Mouse (Mus musculus): ENCODE data around the gene Vmp1.

GRCm38 (mm10) chr11:86668169-86668568 lies 15.5 kb downstream of the Vmp1 start:
- TF ChIP-seq CTCF (IDR thresholded peaks at IDR 0.05; ENCODE audit: borderline replicate concordance, insufficient read depth, low read depth, low read length) (no peak), POLR2A (IDR thresholded peaks at IDR 0.05; ENCODE audit: borderline replicate concordance, insufficient read depth, low read length) (no peak)
